Mouse (Mus musculus) MEL (cell line): ENCODE data around the gene Gcdh.

Source experiments
- CHD1 ChIP-seq: IDR thresholded peaks from 2 replicates; pipeline ENCODE4 v1.6.1; 2012; ENCODE audit warnings: low read depth, mild to moderate bottlenecking, inconsistent platforms, low read length, improper control_type of control experiment
- CTCF ChIP-seq, 3 experiments: IDR thresholded peaks in 2 of 3; conservative IDR thresholded peaks in 1 of 3; 2 replicates each; pipeline ENCODE4 v1.5.1; 2011 to 2012; ENCODE audit warnings: low read length in 3 of 3, low read depth in 2 of 3, mild to moderate bottlenecking in 2 of 3, improper control_type of control experiment in 1 of 3, inconsistent platforms in 1 of 3, mixed read lengths in 1 of 3, moderate library complexity in 1 of 3; ENCODE audit not compliant: control insufficient read depth in 1 of 3, insufficient read depth in 1 of 3, poor library complexity in 1 of 3, severe bottlenecking in 1 of 3
- JUND ChIP-seq: IDR thresholded peaks from 2 replicates; pipeline ENCODE4 v1.6.1; 2011; ENCODE audit warnings: low read depth, mild to moderate bottlenecking, improper control_type of control experiment, low read length
- MAZ ChIP-seq: IDR thresholded peaks from 2 replicates; pipeline ENCODE4 v1.6.1; 2012; ENCODE audit warnings: low read depth, mild to moderate bottlenecking, inconsistent platforms, low read length, improper control_type of control experiment
- NRF1 ChIP-seq: IDR thresholded peaks from 2 replicates; pipeline ENCODE4 v1.6.1; 2014; ENCODE audit warnings: low read depth, mild to moderate bottlenecking, inconsistent platforms, low read length, improper control_type of control experiment, moderate library complexity; ENCODE audit not compliant: poor library complexity, insufficient read depth, severe bottlenecking
- POLR2A ChIP-seq, 2 experiments: IDR thresholded peaks; 2 replicates each; pipeline ENCODE4 v1.6.1; 2011 to 2012; ENCODE audit warnings: low read length in 2 of 2, mild to moderate bottlenecking in 2 of 2, control low read depth in 1 of 2, improper control_type of control experiment in 1 of 2, low read depth in 1 of 2, moderate library complexity in 1 of 2; ENCODE audit not compliant: control insufficient read depth in 1 of 2, insufficient read depth in 1 of 2, poor library complexity in 1 of 2
- POLR2AphosphoS2 ChIP-seq: IDR thresholded peaks from 2 replicates; pipeline ENCODE4 v1.6.1; 2011; ENCODE audit warnings: low read length, improper control_type of control experiment
- SMC3 ChIP-seq: IDR thresholded peaks from 2 replicates; pipeline ENCODE4 v1.6.1; 2011; ENCODE audit warnings: low read depth, low read length, improper control_type of control experiment
- TCF12 ChIP-seq: IDR thresholded peaks from 2 replicates; pipeline ENCODE4 v1.6.1; 2014; ENCODE audit warnings: low read depth, mild to moderate bottlenecking, inconsistent platforms, low read length, improper control_type of control experiment, moderate library complexity
- UBTF ChIP-seq: IDR thresholded peaks from 2 replicates; pipeline ENCODE4 v1.6.1; 2012; ENCODE audit warnings: low read depth, mild to moderate bottlenecking, inconsistent platforms, low read length, improper control_type of control experiment, moderate library complexity, borderline replicate concordance; ENCODE audit not compliant: insufficient read depth
- USF1 ChIP-seq: IDR thresholded peaks from 2 replicates; pipeline ENCODE4 v1.6.1; 2014; ENCODE audit warnings: low read depth, mild to moderate bottlenecking, inconsistent platforms, low read length, improper control_type of control experiment, moderate library complexity
- USF2 ChIP-seq, 2 experiments: IDR thresholded peaks; 2 replicates each; pipeline ENCODE4 v1.6.1; 2011 to 2012; ENCODE audit warnings: improper control_type of control experiment in 2 of 2, low read length in 2 of 2, borderline replicate concordance in 1 of 2, inconsistent platforms in 1 of 2, low read depth in 1 of 2, mild to moderate bottlenecking in 1 of 2; ENCODE audit not compliant: insufficient read depth in 1 of 2

- TF ChIP-seq CHD1 (no peak), CTCF (IDR thresholded peaks at IDR 0.05 in 2 of 3, conservative IDR thresholded peaks at IDR 0.05 in 1 of 3; ENCODE audit: control insufficient read depth in 1 of 3, insufficient read depth in 1 of 3, low read depth in 2 of 3, low read length in 3 of 3, poor library complexity in 1 of 3, severe bottlenecking in 1 of 3) (no peak), POLR2AphosphoS2 (no peak), USF2 (IDR thresholded peaks at IDR 0.05; ENCODE audit: borderline replicate concordance in 1 of 2, insufficient read depth in 1 of 2, low read depth in 1 of 2, low read length in 2 of 2) (no peak), USF1 (no peak), TCF12 (no peak), POLR2A (IDR thresholded peaks at IDR 0.05; ENCODE audit: control insufficient read depth in 1 of 2, insufficient read depth in 1 of 2, low read depth in 1 of 2, low read length in 2 of 2, poor library complexity in 1 of 2) (no peak; a peak in 1 of 4 replicates), NRF1 (no peak), UBTF (no peak), SMC3 (0 out of 2 replicates have a peak, but pooled peaks have one; percentile 15), MAZ (no peak), JUND (no peak)
Measured at GRCm38 (mm10) chr8:84925557-84925956, 31.8 kb upstream of the Gcdh start.
